Mouse (Mus musculus): Measurements from ENCODE around the gene Atg4c.
A peak's percentile ranks its signal among the peaks of the same experiment; 100 is the strongest.

Atg4c gene

DNA sequence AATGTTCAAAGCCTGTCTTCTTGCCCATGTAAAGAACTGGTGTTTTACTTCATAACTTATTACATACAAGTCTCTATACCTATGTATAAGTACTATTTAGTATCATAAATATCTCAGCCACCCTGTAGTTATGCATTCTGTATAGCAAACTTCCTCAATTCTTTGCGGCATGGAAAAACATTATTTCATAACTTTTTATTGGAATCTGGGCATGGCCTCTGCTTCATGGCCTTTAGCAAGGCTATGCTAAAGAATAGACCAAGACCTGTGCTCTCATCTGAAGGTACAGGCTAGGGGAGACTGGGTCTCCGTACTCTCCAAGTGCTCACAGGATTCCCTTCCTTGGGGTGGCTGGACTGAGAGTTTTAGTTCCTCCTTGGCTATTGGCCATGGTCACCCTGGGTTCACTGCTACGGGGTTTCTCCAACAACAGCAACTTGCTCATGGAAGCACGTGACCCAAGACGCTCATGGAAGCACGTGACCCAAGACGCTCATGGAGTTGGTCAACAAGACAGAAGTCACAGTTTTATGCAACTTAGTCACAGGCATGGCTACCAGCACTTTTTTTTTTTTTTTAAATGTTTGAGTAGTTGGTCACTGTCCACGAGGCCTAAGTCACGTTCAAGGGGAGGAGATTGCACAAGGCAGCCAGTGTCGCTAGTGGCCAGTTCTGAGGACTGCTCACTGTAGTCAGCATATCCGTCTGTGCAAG lies 7.2 kb upstream of the Atg4c start:
- peak in 1 of 2 experiments; percentile 9 for DNase-seq (ENCODE audit: low spot score in 2 of 2)

DNA sequence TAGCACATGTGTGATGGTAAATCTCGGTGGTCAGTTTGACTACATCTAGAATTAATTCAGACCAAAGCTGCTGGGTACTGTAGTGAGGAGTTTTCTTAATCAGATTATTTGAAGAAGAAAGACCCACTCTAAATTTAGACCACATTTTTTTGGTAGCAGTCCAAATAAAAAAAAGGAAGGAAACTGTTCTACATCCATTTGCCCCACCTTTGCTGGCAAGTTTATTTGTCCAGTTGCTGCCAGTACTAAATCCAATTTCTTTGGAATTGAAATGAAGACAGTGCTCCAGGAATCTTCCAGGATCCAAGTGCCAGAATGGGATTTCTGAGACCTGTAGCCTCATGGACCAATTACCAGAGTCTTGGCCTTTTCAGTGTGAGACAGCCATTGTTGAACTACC lies 1.1 kb upstream of the Atg4c start:
- DNase-seq (ENCODE audit: low spot score in 2 of 2), result no peak

DNA sequence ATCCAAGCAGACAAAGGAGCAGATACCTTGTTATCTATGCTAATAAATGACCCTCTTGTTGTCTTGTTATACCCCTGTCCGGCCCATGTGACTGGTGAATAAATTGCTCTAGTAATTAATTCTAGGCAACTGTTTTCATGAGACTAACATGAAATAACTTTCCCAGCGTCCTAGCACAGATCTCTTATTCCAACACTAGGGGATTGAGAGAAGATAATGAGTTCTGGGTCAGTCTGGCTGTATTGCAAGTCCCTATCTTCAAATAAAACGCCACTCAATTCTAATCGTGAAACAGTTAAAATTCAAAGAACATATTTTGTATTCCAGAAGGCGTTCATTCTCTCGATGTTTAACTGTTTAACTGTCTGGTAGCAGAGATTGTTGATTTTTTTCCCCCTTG lies 520 bp upstream of the Atg4c start:
- no peak for DNase-seq (ENCODE audit: low spot score in 2 of 2)

DNA sequence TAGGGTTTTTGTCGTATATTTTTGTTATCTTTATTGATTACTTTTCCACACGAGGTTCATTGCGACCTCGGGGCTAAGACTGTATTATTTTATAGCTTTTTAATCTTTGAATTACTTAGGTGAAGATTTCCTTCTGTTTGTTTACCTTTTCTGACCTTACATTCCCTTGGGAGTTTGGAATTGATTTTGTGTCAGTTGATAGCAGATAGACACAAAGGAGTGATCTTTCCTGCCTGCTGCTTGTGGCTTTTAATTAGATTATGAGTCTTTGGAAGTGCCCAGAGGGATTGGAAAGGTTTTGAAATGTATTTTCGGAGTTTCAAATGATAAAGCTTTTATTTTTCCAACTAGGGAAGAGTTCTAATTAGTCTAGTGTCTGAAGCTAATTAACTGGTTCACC lies 1.1 kb downstream of the Atg4c start:
- no peak for DNase-seq (ENCODE audit: low spot score in 2 of 2)

DNA sequence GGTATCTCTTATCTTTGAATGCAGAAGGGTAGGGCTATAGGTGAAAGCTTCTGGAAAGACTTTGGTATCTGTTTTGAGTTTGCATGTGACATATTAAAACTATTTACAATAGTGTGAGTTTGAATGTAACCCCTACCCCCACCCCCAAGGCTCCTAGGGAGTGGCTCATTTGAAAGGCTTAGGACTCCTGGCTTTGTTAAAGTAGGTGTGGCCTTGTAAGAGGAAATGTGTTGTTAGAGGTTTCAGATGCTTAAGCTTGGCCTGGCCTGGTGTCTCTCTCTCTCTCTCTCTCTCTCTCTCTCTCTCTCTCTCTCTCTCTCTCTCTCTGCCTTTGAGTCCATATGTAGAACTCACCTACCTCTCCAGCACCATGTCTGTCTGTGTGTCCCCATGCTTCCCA lies 5.0 kb downstream of the Atg4c start:
- no peak for DNase-seq (ENCODE audit: low spot score in 2 of 2)

DNA sequence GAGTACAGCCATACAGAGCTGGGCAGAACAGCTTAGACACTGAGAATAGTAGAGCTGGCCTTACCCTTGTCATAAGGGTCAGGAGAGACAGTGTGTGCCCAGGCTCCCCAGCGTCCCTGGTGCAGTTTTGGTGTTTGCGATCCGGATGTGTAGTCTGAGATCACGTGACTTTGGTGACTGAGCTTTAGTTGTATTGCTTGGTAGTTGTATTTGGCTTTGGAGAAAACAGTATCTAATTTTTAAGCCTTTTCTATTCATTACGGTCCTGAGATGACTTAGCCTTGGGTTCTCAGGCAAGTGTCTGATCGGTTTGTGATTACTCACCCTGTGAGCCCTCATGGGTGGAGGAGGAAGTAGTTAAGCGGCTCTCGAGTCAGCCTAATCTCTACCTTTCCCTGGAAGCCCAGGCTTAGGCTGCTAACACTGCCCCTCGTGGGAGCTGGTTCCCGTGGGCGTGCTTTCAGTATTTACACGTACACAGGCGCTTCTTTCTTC lies 6.1 kb downstream of the Atg4c start:
- peak; percentile 2 to 11 for DNase-seq (ENCODE audit: low spot score in 2 of 2)

DNA sequence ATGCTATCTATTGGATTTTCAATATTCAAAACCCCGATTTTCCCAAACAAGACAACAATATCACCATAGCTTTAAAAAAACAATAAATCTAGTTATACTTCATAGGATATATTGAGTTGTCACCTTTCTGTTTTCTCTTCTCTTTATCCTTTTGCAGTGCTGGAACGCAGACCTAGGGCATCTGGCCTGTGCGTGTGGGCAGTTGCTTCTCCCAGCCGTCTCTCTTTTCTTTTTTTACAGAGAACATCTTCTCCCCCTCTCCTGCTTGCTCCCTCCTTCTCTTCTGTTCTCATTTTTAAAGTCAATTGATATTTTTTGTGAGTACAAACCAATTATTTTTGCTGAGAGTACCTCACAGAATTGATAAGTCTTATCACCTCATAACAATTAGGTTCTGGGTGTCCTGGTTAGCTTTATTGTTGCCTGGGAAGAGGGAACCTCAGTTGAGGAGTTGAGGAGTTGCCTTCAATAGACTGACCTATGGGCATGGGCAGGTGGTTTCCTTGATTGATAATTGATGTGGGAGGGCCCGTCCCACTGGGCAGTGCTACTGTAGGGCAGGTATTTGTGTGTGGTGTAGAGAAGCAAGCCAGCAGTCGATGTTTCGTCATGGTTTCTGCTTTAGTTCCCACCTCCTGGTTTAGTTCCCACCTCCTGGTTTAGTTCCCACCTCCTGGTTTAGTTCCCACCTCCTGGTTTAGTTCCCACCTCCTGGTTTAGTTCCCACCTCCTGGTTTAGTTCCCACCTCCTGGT lies 6.8 kb downstream of the Atg4c start:
- DNase-seq (ENCODE audit: low spot score in 2 of 2), result no peak

DNA sequence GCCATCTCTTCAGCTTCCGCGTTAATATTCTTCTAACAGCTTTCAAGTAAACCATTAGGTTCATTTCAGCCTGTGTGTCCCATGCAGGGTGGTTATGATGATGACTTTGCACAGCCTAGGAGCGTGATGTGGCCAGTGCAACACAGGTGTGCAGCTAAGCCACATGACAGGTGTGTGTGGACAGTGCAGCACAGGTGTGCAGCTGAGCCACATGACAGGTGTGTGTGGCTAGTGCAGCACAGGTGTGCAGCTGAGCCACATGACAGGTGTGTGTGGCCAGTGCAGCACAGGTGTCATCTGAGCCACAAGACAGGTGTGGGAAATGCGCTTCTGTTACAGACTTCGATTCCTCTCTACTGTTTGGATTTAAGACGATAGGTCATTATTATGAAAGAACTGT lies 12.0 kb downstream of the Atg4c start:
- DNase-seq (ENCODE audit: low spot score in 2 of 2), result no peak

DNA sequence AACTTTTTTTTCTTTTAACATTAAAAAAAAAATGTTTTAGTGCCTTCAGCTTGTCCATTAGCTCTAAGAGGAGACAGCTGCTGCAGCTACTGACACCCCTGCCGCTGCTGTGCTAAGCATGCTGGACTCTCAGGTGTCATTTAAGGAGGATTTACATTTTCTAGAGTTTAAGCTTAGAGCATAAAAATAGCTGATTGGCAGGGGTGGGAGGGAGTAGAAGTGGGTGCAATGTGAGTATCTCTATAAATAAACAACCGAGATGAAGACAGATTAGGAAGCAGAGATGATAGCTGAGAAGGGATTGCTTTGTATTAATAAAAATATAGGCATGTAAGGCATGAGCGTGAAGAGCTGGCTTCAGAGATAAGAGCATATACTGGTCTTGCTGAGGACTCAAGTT lies 12.6 kb downstream of the Atg4c start:
- DNase-seq (ENCODE audit: low spot score in 2 of 2), result no peak

DNA sequence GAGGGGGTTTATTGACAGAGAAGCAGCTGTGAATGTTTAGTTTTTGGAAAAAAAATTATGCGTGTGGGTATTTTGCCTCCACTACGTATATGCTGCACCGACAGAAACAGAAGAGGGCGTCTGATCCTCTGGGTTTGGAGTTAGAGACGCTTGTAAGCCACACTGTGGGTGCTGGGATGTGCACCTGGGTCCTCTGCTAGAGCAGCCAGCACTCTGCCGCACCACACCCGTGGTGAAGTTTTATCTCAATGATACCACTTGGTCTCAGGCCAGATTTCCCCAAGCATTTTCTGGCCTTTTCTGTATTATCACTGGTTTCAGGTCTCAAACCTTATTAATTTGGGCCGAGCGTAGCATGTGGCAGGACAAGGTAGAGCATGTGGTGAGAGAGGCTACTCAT lies 16.4 kb downstream of the Atg4c start:
- no peak for DNase-seq (ENCODE audit: low spot score in 2 of 2)

DNA sequence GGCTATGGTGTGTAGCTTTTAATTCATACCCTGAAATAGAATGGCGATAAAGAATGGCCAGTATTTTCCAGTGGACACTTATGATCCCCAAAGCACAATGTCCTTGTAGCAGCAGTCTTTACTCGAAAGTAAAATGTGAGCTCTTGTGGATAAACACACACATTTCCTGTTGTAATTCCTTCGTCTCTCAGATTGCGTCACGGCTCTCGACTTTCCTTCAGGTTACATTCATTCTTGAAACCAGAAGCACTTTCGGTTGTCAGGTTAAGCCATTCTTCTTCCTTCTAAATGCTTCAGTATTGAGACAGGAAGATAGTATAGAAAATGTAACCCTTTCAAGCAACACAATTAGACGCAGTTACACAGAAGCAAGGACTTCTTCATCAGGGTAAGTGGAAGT lies 17.9 kb downstream of the Atg4c start:
- DNase-seq (ENCODE audit: low spot score in 2 of 2), result no peak

DNA sequence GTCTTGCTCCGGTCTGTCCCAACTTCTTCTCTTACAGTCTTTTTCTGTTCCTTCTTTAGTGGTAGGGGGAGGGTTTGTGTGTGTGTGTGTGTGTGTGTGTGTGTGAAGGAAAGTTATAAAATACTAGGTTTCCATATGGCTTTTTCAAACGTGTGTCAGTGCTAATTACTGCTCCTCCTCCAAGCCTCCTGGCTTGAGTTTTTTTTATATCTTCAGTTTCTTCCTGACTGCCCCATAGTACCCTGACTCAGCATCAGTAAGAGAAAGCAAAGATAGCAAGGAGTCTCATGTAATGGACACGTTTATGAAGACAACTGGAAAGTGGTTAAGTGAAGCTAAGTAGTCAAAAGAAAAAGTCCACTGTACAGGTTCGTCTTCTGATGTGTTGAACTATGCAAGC lies 19.4 kb downstream of the Atg4c start:
- DNase-seq (ENCODE audit: low spot score in 2 of 2), result no peak

DNA sequence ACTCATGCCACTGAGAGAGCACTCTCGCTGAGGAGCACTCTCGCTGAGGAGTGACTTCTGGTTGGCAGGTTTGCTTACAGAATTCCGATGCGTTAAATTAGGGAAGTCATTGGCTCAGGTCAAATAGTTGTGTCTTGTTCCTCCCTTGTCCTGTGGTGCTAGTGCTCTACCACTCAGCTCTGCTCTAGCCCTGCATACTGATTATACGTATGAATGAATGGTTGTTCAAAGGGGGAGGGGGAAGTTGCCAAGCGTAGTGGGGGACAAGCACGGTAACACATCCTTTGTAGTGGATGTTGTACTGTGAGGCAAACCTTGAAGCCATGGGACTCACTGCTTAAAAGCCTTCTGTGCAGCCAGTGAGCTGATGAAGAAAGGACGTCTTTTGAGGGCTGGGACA lies 28.5 kb downstream of the Atg4c start:
- no peak for DNase-seq (ENCODE audit: low spot score in 2 of 2)

DNA sequence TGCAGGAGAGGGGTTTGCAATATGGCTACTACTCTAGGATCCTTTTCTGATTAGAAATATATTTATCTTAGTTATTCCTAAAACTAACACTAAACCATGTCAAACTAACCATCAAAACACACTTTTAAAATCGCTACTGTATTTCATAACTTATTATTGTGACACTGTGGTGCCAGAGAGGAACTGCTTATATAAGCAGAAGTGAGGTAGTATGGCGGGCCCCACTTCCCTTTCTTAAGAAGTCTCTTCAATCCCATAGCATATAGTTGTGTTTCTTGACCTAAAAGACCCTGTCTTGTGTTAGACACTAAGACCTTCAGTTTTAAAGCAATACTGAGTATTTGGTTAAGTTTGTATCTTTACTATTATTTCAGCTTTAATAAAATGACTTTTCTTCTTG lies 31.1 kb downstream of the Atg4c start:
- DNase-seq (ENCODE audit: low spot score in 2 of 2), result no peak

DNA sequence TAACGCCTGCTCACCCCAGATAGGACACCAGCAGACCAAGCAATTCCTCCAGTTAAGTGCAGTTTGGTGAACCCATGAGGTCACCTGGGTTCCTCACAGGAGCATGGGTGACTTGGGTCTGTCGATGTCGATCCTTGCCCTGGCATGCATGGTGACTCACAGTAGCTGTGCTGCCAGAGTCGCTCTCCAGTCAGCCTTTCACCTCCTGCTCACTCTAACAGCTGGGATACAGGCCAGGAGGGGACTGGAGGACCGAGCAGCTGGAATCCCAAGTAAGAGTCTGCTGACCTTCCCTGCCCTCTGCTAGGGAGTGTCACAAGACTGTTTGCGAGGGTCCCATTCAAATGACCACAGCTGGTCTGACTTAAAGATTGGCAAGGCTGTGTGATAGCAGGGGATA lies 33.5 kb downstream of the Atg4c start:
- DNase-seq (ENCODE audit: low spot score in 2 of 2), result no peak

DNA sequence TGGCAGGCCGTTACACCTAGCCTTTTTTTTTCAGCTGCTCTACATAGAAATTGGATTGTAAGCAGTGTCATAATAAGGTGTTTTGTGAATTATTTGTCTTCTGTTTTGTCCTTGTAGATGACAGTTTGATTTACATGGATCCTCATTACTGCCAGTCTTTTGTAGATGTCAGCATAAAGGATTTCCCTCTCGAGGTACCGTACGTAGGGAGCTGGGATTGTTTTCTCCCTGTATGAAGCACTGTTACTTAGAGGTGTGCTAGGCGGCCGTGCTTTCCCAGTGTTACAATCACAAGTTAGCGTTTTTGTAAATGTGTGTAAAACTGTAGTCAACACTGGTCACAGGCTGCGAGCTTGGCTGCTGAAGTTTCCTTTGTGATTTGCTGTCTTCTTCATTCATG lies 35.6 kb downstream of the Atg4c start:
- DNase-seq (ENCODE audit: low spot score in 2 of 2), result no peak

DNA sequence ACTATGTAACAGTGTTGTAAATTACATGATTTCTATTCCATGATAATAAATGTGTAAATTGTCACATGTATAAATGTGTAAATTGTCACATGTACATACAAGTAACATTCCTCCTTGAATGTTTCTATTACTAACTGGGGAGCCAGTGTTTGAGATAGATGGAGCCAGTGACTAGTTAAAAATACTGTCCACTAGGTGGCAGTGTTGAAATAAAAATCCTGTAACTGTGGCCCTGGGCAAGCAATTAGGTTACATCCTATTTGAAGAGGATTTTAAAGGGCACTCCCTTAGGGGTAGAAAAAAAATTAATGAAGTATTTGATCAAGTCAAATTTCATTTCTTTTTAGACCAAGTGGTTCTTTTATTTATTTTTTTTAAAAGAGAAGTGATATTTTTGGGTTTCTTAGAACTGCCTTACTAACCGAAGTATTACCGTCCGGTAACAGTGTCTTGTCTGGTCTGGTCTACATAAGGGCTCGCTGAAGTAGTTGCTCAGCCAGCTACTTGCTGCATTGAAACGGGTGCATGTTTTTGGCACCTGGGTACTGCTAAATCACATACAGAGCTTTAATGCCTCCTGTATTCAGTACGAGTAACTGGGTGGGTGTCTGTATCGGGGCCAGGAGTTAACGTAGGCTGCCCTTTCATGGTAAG lies 41.6 kb downstream of the Atg4c start:
- no peak for DNase-seq (ENCODE audit: low spot score in 2 of 2)

DNA sequence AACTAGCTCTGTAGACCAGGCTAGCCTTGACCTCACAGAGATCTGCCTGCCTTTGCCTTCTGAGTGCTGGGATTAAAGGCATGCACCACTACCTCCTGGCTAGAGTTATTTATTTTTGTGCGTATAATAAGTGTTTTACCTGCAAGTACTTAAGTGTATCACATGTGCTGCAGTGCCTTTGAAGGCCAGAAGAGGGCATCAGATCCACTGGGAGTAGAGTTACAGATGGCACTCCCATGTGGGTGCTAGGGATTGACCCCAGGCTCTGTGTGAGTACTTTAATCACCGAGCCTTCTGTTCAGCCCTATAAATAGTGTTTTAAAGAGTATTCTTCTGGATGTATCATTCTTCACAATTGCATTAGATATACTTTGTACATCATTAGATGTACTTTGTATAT lies 44.6 kb downstream of the Atg4c start:
- DNase-seq (ENCODE audit: low spot score in 2 of 2), result no peak

DNA sequence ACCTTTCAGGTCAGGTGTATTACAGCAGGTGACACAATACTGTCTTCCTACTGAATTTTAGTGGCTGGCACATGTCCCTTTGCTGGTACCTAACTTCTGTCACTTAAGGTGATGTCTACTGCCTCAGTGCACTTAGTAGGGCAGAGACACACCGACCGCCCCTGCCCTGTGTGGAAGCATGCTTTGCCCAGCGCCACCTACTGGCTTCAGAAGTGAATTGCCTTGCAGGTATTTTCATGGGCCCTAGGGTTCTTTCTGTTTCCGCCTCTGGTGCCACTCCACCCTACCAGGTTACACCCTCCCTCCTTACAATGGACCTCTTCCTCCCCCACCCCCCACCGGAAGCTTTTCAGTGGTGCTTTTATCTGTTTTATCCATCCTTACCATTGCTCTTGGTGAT lies 47.9 kb downstream of the Atg4c start:
- no peak for DNase-seq (ENCODE audit: low spot score in 2 of 2)

DNA sequence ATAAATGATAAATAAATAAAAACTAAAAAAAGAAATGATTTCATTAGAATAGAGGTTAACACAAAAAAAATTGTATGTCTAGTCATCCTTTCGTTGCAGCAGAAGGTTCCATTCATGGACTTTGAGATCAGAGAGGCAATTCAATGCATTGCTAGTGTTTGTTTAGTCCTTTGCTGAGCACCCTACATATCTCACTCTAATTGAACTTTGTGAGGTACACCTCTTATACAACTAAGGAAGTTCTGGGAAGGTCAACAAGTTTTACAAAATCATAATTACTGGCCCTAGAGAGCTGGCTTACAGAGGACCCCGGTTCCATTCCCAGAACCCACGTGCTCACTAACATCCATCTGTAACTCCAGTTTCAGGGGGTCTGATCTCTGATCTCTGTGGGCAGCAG lies 55.6 kb downstream of the Atg4c start:
- DNase-seq (ENCODE audit: low spot score in 2 of 2), result no peak

DNA sequence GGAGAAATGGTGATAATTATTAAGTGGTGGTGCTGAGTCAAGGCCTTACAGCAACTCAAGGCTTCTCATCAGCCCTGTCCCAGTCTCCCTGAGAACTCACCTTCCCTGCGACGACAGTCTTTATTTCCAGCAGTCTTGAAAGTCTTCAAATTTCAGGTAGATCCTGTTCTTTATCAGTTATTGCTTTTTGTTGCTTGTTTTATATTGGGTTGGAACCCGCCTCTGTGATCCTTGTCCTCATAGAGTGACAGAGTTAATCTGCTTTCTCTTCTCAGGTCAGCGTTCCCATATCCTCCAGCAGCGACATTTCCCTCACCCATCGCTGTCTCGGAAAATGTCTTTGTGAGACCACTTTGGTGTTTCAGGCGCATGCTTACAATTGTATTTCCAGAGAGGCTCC lies 56.1 kb downstream of the Atg4c start:
- DNase-seq (ENCODE audit: low spot score in 2 of 2), result no peak

DNA sequence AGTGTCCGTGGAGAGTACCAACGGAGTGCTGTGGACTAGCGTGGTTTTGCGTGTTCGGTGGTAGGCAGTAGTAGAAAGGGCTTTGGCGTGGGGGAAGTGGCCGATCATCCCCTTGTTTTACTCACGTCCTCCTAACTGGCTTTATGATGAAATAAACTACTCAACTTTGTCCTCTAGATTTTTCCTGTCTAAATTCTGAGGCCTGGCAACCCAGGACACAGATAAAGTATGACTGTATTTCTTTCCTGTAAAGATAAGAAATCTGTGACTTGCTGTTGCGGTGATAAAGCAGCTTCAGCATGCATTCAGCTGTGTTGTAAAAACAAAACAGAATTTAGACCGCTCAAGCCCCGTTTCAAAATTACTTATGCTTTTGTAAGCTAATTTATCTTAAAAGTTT lies 59.2 kb downstream of the Atg4c start:
- DNase-seq (ENCODE audit: low spot score in 2 of 2), result no peak

DNA sequence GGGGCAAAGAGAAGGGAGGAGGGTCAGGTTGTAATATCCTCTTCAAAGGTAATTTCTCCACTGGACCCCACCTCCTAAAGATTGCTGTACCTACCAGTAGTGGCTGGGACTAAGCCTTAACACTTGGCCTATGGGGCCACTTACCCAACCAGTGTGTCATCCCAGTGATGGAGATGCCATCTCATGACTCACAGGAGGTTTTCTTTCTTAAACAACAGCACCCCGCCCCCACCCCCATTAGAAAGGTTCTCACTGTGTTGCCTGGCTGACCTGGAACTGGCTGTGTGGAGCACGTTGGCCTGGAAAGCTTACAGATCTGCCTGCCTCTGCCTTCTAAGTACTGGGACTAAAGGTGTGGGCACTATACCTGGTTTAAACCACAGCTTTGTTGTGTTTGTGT lies 69.5 kb downstream of the Atg4c start:
- no peak for DNase-seq (ENCODE audit: low spot score in 2 of 2)

Data from spleen, postnatal 36 days (tissue).